ENCODE assay signal across 7 mouse cellular contexts in genomic region chr4:42917402-42917774, GRCm38 (mm10). TPM values are rescaled to one million over a fixed set of nuclear protein-coding genes. Genes with fewer than 3 reads are reported as not detected.
A peak's percentile ranks its signal among the peaks of the same experiment; 100 is the strongest.
DNase-seq lines count a peak whose midpoint lies in the region; ATAC-seq and TF ChIP-seq lines count a peak whose summit lies in the region.

No protein-coding gene starts in this region.

- H3K79me2 ChIP-seq in liver, adult 2 months (ENCODE audit: control insufficient read depth, insufficient read depth, low read length) = no peaks in the 10 kb centered on the region

- TF ChIP-seq POLR2A in liver, adult 2 months (IDR thresholded peaks at IDR 0.05; ENCODE audit: extremely low read depth, insufficient read depth, low read length) = no peak

- no peak for DNase-seq in liver, adult 2 months (ENCODE audit: extremely low read depth, low read depth, low spot score)
- DNase-seq in liver = no peak
- DNase-seq in heart, postnatal 4 days = peak; percentile 22
- DNase-seq in lung, postnatal 10 days = peak; percentile 6
- DNase-seq in left cerebral cortex, adult 8-10 months (ENCODE audit: low spot score in 2 of 2) = no peak

- WGBS in liver, adult 2 months = 4% methylated on average over 26 of the region's 26 CpGs
- 2% methylated on average over 26 of the region's 26 CpGs for WGBS in embryonic facial prominence, embryonic 13.5 days

- H3K9ac ChIP-seq in liver, adult 2 months (ENCODE audit: low read depth, low read length) = no peak overlapping the region
- peak overlapping the region; percentile 80 for H3K9ac ChIP-seq in embryonic facial prominence, embryonic 13.5 days

- no peaks in the 10 kb centered on the region for H3K9me3 ChIP-seq in embryonic facial prominence, embryonic 13.5 days

- H3K4me3 ChIP-seq in liver, adult 2 months (ENCODE audit: insufficient read depth, low read depth, low read length) = peak overlapping the region; percentile 36; the same call in 1 of the 2 replicates
- peak overlapping the region; percentile 67 for H3K4me3 ChIP-seq in embryonic facial prominence, embryonic 13.5 days

- peak; percentile 58 for ATAC-seq in embryonic facial prominence, embryonic 13.5 days (ENCODE audit: insufficient number of reproducible peaks, insufficient read depth, low FRiP score, low TSS enrichment, low read depth)
- ATAC-seq in activated CD4-positive, CD25-positive, alpha-beta regulatory T cell, adult 4 months = no peak

- H3K27ac ChIP-seq in liver, adult 2 months (replicated peaks; ENCODE audit: insufficient read depth, low read depth, low read length) = no peak overlapping the region
- H3K27ac ChIP-seq in embryonic facial prominence, embryonic 13.5 days = no peak overlapping the region

- peaks cover 22% of the 10 kb centered on the region for H3K27me3 ChIP-seq in liver, adult 2 months (ENCODE audit: control insufficient read depth, insufficient read depth, low read length)
- H3K27me3 ChIP-seq in embryonic facial prominence, embryonic 13.5 days = peaks cover 69% of the 10 kb centered on the region

- no peaks in the 10 kb centered on the region for H3K36me3 ChIP-seq in liver, adult 2 months (ENCODE audit: control insufficient read depth, insufficient read depth, low read length)
- no peaks in the 10 kb centered on the region for H3K36me3 ChIP-seq in embryonic facial prominence, embryonic 13.5 days

- no peaks in the 10 kb centered on the region for H3K4me1 ChIP-seq in liver, adult 2 months (ENCODE audit: control insufficient read depth, insufficient read depth, low read length)
- peaks cover 3% of the 10 kb centered on the region; the same call in 1 of the 2 replicates for H3K4me1 ChIP-seq in embryonic facial prominence, embryonic 13.5 days

- peak overlapping the region; percentile 87 for H3K4me2 ChIP-seq in embryonic facial prominence, embryonic 13.5 days

- TF ChIP-seq CTCF in liver, adult 2 months (IDR thresholded peaks at IDR 0.05; ENCODE audit: low read depth, low read length) = no peak

RNA-seq across cellular contexts. Expression of gene Phf24, which starts 0.9 kb away (rescaled TPM):
- total RNA-seq in liver, adult 2 months (2014; rRNA removed) = 0.18 and 0.20 TPM in 2 replicates
- polyA plus RNA-seq in liver, adult 2 months (2012; rRNA removed) = 0.05 and 0.13 TPM in 2 replicates
- polyA plus RNA-seq in embryonic facial prominence, embryonic 13.5 days (2015; fragmentation: Nextera tagmentation; extraction: Ambion mirVana) = 1.4 and 2.3 TPM in 2 replicates
- total RNA-seq in heart, postnatal 4 days (2021) = 10 to 100 TPM; 15.2 to 23.1 TPM
- polyA plus RNA-seq in activated CD4-positive, CD25-positive, alpha-beta regulatory T cell, adult 4 months (2017; shearing (Covaris generic)) = under 1 TPM in 1 of 2 experiments, not detected in 1; 0.14 TPM
- total RNA-seq in left cerebral cortex, adult 8-10 months (2022) = 100 to 1,000 TPM; 321 to 373 (median 328) TPM

RNA-seq across cellular contexts. Expression of gene Dnajb5, which starts 32.2 kb away (rescaled TPM):
- 0.83 and 1.7 TPM in 2 replicates for total RNA-seq in liver, adult 2 months (2014; rRNA removed)
- polyA plus RNA-seq in liver, adult 2 months (2012; rRNA removed) = 2.8 TPM in 2 replicates
- polyA plus RNA-seq in embryonic facial prominence, embryonic 13.5 days (2015; fragmentation: Nextera tagmentation; extraction: Ambion mirVana) = 7.2 and 8.0 TPM in 2 replicates
- 10 to 100 TPM; 82.4 to 91.9 TPM for total RNA-seq in heart, postnatal 4 days (2021)
- polyA plus RNA-seq in activated CD4-positive, CD25-positive, alpha-beta regulatory T cell, adult 4 months (2017; shearing (Covaris generic)) = 1 to 10 TPM; 6.0 to 7.2 TPM
- 100 to 1,000 TPM; 118 to 162 (median 149) TPM for total RNA-seq in left cerebral cortex, adult 8-10 months (2022)

RNA-seq across cellular contexts. Expression of gene Fam205c, which starts 43.4 kb away (rescaled TPM):
- not detected in 2 replicates for total RNA-seq in liver, adult 2 months (2014; rRNA removed)
- polyA plus RNA-seq in liver, adult 2 months (2012; rRNA removed) = not detected in 2 replicates
- 0.90 TPM in 1 of 2 replicates, not detected in the other for polyA plus RNA-seq in embryonic facial prominence, embryonic 13.5 days (2015; fragmentation: Nextera tagmentation; extraction: Ambion mirVana)
- total RNA-seq in heart, postnatal 4 days (2021) = 1 to 10 TPM; 1.3 TPM
- not detected for polyA plus RNA-seq in activated CD4-positive, CD25-positive, alpha-beta regulatory T cell, adult 4 months (2017; shearing (Covaris generic))
- 1 to 10 TPM; 1.3 to 2.4 (median 1.7) TPM for total RNA-seq in left cerebral cortex, adult 8-10 months (2022)

RNA-seq across cellular contexts. Expression of gene 1700022I11Rik, which starts 52.0 kb away (rescaled TPM):
- not detected in 2 replicates for total RNA-seq in liver, adult 2 months (2014; rRNA removed)
- polyA plus RNA-seq in liver, adult 2 months (2012; rRNA removed) = not detected in 2 replicates
- 0.25 and 1.2 TPM in 2 replicates for polyA plus RNA-seq in embryonic facial prominence, embryonic 13.5 days (2015; fragmentation: Nextera tagmentation; extraction: Ambion mirVana)
- not detected for total RNA-seq in heart, postnatal 4 days (2021)
- polyA plus RNA-seq in activated CD4-positive, CD25-positive, alpha-beta regulatory T cell, adult 4 months (2017; shearing (Covaris generic)) = under 1 TPM in 1 of 2 experiments, not detected in 1; 0.25 TPM
- not detected for total RNA-seq in left cerebral cortex, adult 8-10 months (2022)

Comparison
In these comparisons a context has a peak if more than half of its experiments do, and no peak if none do; other contexts are left out.
1. DNase-seq: peak in heart, postnatal 4 days (single experiment) and lung, postnatal 10 days (single experiment); none in liver, adult 2 months (single experiment), liver (single experiment) and left cerebral cortex, adult 8-10 months (0 of 2).
2. RNA of gene Phf24, which starts 0.9 kb away (total RNA-seq): 321 to 373 TPM in left cerebral cortex, adult 8-10 months and 15.2 to 23.1 TPM in heart, postnatal 4 days; 0.18 to 0.20 TPM in liver, adult 2 months; every median in the first group is over 10 times any median in the second.
3. RNA of gene Dnajb5, which starts 32.2 kb away (total RNA-seq): 118 to 162 TPM in left cerebral cortex, adult 8-10 months and 82.4 to 91.9 TPM in heart, postnatal 4 days; 0.83 to 1.7 TPM in liver, adult 2 months; every median in the first group is over 10 times any median in the second.